Mouse (Mus musculus) limb, embryonic 14.5 days (tissue): Measurements from ENCODE around the gene Sgf29. TPM values are rescaled to one million over a fixed set of nuclear protein-coding genes. Genes with fewer than 3 reads are reported as not detected.
"Not testable (repeated sequence)": the region's sequence is repeated elsewhere in the genome, so short reads cannot be mapped to it uniquely, and the experiment has no call there.

Experiments used
- ATAC-seq: fragments of 200-750 bp; cut with Nextera tagmentation; 2 replicates; pipeline ENCODE4 v1.8.0; 2017; ENCODE audit warnings: low read depth, moderate number of reproducible peaks, moderate TSS enrichment; ENCODE audit not compliant: low FRiP score
- DNase-seq: peaks from one replicate; pipeline ENCODE4 v3.0.0-alpha.2; 2015; ENCODE audit warnings: low spot score
- H3K27ac ChIP-seq: fragments of 300-500 bp; sonication (generic); replicated peaks from 2 replicates; pipeline ENCODE4 v1.5.1; 2014; ENCODE audit warnings: low read depth, mild to moderate bottlenecking, low read length, moderate library complexity, mixed read lengths
- H3K27me3 ChIP-seq: fragments of 300-500 bp; sonication (generic); 2 replicates; pipeline ENCODE4 v1.6.1; 2014; ENCODE audit warnings: low read length, mixed read lengths; ENCODE audit not compliant: control insufficient read depth, insufficient read depth
- H3K36me3 ChIP-seq: fragments of 300-500 bp; sonication (generic); 2 replicates; pipeline ENCODE4 v1.6.1; 2014; ENCODE audit warnings: mild to moderate bottlenecking, low read length, moderate library complexity, mixed read lengths; ENCODE audit not compliant: control insufficient read depth, insufficient read depth
- H3K4me1 ChIP-seq: fragments of 300-500 bp; sonication (generic); 2 replicates; pipeline ENCODE4 v1.6.1; 2014; ENCODE audit warnings: antibody characterized with exemption, low read length, mixed read lengths; ENCODE audit not compliant: control insufficient read depth, insufficient read depth
- H3K4me2 ChIP-seq: fragments of 300-500 bp; sonication (generic); replicated peaks from 2 replicates; pipeline ENCODE4 v1.6.1; 2014; ENCODE audit warnings: low read depth, mild to moderate bottlenecking, low read length, moderate library complexity; ENCODE audit not compliant: severe bottlenecking
- H3K4me3 ChIP-seq: fragments of 300-500 bp; sonication (generic); replicated peaks from 2 replicates; pipeline ENCODE4 v1.5.1; 2014; ENCODE audit warnings: low read length
- H3K9ac ChIP-seq: fragments of 300-500 bp; sonication (generic); 2 replicates; pipeline ENCODE4 v1.6.1; 2014; ENCODE audit warnings: mild to moderate bottlenecking, low read depth, low read length, moderate library complexity; ENCODE audit not compliant: severe bottlenecking
- H3K9me3 ChIP-seq: fragments of 300-500 bp; sonication (generic); 2 replicates; pipeline ENCODE4 v1.6.1; 2016; ENCODE audit warnings: low read length; ENCODE audit not compliant: control insufficient read depth
- POLR2A ChIP-seq: fragments of 200-500 bp; IDR thresholded peaks from 2 replicates; pipeline ENCODE4 v1.8.0; 2012; ENCODE audit warnings: inconsistent platforms, mild to moderate bottlenecking, moderate library complexity, borderline replicate concordance; ENCODE audit not compliant: insufficient read depth, insufficient read length; ENCODE audit errors: extremely low read depth
- WGBS: fragments of 180-500 bp; shearing (Covaris S2); extraction: QIAGEN DNeasy Blood & Tissue Kit; methylation state at CpG from one replicate; pipeline ENCODE4 v1.1.7; 2014; 5-methylcytosine and 5-hydroxymethylcytosine counted together
- polyA plus RNA-seq, 2 experiments: library from polyadenylated mRNA; depleted of rRNA in 1 of 2; stranded (reverse) in 1 of 2; unstranded in 1 of 2; fragments of >200 nt; fragmentation: Nextera tagmentation in 1 of 2; extraction: Ambion mirVana in 1 of 2; gene quantifications; 2 replicates each; pipeline versions ENCODE4 v1.2.1 to v1.2.3; 2012 to 2014

The Sgf29 gene
- polyA plus RNA-seq, 2 experiments = 49.8 to 56.0 TPM

DNA sequence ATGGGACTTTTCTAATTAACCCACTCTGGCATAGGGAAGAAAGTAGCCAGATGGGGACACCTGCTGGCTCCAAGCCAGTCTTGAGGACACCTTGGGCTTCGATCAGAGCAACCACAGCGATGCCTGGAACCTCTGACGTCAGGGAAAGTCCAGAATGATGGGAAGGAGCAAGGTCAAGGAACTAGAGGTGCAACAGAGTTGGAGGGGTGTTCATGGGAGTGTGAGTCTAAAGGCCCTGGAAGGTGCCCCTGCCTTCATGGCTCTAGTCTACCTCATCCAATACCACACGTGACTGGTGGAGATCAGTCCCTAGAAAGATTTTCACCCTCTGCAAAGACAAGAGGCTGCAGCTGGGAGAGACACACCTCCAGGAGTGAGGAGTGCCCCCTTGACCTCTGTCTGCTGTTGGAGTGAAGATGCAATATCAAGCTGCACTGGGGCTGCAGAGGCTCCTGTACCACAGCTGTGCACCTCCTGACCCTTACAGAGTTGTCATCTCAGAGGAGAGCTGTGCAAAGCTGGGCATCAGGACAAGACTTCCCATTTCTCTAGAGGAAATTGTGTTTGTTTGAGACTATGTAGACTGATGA, 27.6 kb downstream of the Sgf29 start:
- no peaks in the 10 kb centered on the region for H3K9me3 ChIP-seq
- no peak overlapping the region for H3K4me3 ChIP-seq
- 75% methylated on average over 4 of the region's 4 CpGs for WGBS
- peaks cover 12% of the 10 kb centered on the region; the same call in 1 of the 2 replicates for H3K36me3 ChIP-seq
- H3K9ac ChIP-seq = no peak overlapping the region
- no peaks in the 10 kb centered on the region for H3K27me3 ChIP-seq
- DNase-seq (no peak), ATAC-seq (no peak)
- TF ChIP-seq POLR2A = no peak
- no peak overlapping the region for H3K4me2 ChIP-seq
- no peak overlapping the region for H3K27ac ChIP-seq
- H3K4me1 ChIP-seq = no peaks in the 10 kb centered on the region

DNA sequence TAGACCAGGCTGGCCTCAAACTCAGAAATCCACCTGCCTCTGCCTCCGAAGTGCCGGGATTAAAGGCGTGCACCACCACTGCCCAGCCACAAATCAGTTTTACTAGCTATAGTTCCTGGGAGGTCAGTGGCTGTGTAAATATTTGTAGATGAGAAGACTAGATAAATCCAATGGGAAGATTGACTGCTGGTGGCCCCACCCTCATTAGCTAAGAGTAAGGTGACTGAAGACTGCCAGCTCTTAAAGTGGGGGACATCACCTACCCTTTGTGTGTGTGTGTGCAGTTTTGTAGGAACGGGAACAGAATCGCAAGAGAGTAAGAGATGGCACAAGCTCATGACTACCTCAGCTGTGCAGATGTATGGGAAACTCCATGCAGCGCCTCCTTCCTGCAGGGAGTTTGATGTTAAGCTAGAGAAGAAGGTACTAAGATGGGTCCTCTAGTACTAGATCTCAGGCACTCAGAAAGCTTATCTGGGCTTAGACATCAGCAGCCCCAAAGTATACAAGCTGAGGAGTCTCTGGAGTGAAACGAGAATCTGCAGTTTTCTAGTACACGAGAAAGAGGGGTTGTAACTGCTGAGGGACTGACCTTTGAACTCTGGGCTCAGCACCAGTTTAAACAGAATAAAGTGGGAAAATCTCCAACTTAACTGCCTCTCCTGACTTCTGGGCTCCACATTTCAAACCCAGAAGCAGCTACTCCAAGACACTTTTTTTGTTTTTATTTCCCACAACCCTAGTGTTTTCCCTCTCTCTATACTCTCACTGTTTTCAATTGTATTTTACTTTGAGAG, 29.6 kb downstream of the Sgf29 start:
- Histone ChIP-seq H3K4me2 (no peak overlapping the region), H3K4me1 (no peaks in the 10 kb centered on the region), H3K36me3 (peaks cover 4% of the 10 kb centered on the region; the same call in 1 of the 2 replicates), H3K27ac (no peak overlapping the region), H3K9ac (no peak overlapping the region), H3K4me3 (no peak overlapping the region), H3K27me3 (no peaks in the 10 kb centered on the region), H3K9me3 (no peaks in the 10 kb centered on the region)
- 77% methylated on average over 8 of the region's 8 CpGs for WGBS
- no peak for ATAC-seq
- no peak for DNase-seq
- no peak for TF ChIP-seq POLR2A

DNA sequence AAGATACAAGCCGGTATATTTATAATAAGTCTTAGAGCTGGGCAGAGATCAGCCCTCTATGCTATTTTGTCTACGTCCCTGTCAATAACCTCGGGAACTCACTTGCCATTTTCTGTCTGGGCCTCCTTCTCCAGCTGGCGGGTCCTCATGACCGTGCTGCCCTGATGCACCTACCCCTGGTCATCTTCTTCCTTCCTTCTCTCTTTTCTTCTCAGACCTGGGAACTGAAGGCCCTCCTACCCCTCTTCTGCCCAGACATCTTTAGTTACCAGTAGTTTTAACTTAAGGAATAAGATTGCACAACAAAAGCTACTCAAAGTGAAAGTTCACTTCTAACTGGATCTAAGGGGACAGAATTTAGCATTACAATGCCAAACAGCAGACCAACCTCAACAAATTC, 30.6 kb downstream of the Sgf29 start:
- Histone ChIP-seq H3K4me1 (no peaks in the 10 kb centered on the region), H3K4me2 (no peak overlapping the region), H3K4me3 (no peak overlapping the region), H3K27ac (no peak overlapping the region), H3K36me3 (peaks cover 4% of the 10 kb centered on the region; the same call in 1 of the 2 replicates), H3K9me3 (no peaks in the 10 kb centered on the region), H3K27me3 (no peaks in the 10 kb centered on the region), H3K9ac (no peak overlapping the region)
- ATAC-seq (no peak), DNase-seq (no peak)
- WGBS = 93% methylated on average over 5 of the region's 5 CpGs
- TF ChIP-seq POLR2A = no peak

DNA sequence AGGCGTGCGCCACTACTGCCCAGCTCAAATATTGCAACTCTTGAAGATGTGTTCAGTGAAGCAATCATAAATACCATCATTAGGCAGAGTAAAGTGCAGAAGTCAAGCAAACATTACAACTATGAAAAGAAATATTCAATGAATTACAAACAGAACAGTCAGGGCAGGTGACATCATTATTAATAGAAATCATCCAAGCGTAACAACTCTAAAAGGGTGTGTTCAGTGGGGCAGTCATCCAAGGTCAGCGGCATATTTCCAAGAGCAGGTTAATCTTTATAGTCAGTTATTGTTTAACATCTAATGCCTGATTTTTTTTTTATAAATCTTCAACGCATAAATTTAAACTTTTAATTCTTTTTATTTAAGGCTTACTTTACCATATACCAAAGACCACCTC, 32.1 kb downstream of the Sgf29 start:
- no peaks in the 10 kb centered on the region for H3K9me3 ChIP-seq
- no peaks in the 10 kb centered on the region for H3K4me1 ChIP-seq
- no peak overlapping the region for H3K4me3 ChIP-seq
- no peak for TF ChIP-seq POLR2A
- WGBS = 95% methylated on average over 5 of the region's 5 CpGs
- no peaks in the 10 kb centered on the region for H3K27me3 ChIP-seq
- H3K27ac ChIP-seq = no peak overlapping the region
- no peak overlapping the region for H3K4me2 ChIP-seq
- DNase-seq = no peak
- no peaks in the 10 kb centered on the region; the same call in 1 of the 2 replicates for H3K36me3 ChIP-seq
- no peak for ATAC-seq
- H3K9ac ChIP-seq = no peak overlapping the region

DNA sequence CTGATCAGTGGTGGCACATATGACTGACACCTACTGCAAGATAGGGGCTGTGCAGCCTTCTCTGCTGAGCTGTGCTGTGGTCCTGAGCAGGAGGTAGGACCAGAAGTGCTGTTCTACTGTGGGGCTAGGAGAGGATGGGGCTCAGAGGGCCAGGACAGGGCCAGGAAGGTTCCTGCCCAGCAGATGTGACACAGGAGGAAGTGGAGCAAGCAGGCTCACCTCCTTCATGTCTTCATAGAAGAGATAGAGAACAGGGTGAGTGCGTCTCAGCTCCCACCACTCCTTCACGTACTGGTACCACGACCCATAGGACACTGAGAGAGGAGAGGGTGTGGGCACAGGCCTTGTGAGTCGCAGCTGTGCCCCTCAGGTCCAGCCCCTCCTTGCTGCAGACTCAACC, 39.0 kb downstream of the Sgf29 start:
- not testable (repeated sequence) for H3K27ac ChIP-seq, H3K9me3 ChIP-seq, ATAC-seq, H3K27me3 ChIP-seq, H3K4me2 ChIP-seq, DNase-seq, H3K4me1 ChIP-seq, H3K9ac ChIP-seq, H3K4me3 ChIP-seq
- peaks cover 27% of the 10 kb centered on the region for H3K36me3 ChIP-seq
- 73% methylated on average over 4 of the region's 4 CpGs for WGBS
